Mouse (Mus musculus) stomach, postnatal 0 days (tissue): ENCODE measurements around the gene Pgpep1.

ENCODE experiments used
- CTCF ChIP-seq: IDR thresholded peaks from 2 replicates; pipeline ENCODE4 v1.5.1; 2016; ENCODE audit warnings: antibody characterized with exemption, low read depth, mild to moderate bottlenecking, moderate library complexity
- EP300 ChIP-seq: optimal IDR thresholded peaks from 2 replicates; pipeline ENCODE3; 2016; ENCODE audit warnings: antibody characterized with exemption

- TF ChIP-seq CTCF (no peak), EP300 (no peak)
These were observed 33.1 kb downstream of the Pgpep1 start for GRCm38 (mm10) chr8:70627041-70627440.
